Mouse (Mus musculus) adrenal gland, postnatal 36 days (tissue): ENCODE results near the gene Chad. TPM values are rescaled to one million over a fixed set of nuclear protein-coding genes. Genes with fewer than 3 reads are reported as not detected.

Experiments used
- DNase-seq, 2 experiments: peaks; one replicate each; pipeline ENCODE4 v3.0.0; 2021; ENCODE audit warnings: mixed read lengths in 1 of 2
- total RNA-seq, 2 experiments: library from RNA; stranded (reverse); gene quantifications; 2 replicates each; pipeline ENCODE4 v1.2.3; 2021

Chad gene
- total RNA-seq, 2 experiments from 2014 or later = not detected

DNA sequence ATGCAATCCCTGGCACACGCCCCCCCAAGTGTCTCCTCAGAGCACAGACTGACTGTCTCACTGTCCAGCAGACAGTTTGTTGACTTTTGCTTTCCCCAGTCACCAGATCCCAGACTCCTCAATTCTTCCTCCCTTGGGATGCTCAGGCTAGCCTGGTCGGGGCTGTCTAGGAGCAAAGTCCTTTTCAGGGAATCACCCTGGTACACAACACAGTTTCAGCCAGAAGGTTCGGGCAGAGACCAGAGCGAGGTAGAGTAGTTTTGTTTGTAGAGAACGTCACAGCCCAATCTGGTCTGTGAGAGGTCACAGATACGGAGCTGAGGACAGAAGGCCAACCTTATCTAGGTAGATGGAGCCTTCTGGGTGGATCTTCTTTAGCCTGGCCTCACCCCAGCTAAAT is 1.7 kb downstream of the Chad start:
- no peak for DNase-seq

DNA sequence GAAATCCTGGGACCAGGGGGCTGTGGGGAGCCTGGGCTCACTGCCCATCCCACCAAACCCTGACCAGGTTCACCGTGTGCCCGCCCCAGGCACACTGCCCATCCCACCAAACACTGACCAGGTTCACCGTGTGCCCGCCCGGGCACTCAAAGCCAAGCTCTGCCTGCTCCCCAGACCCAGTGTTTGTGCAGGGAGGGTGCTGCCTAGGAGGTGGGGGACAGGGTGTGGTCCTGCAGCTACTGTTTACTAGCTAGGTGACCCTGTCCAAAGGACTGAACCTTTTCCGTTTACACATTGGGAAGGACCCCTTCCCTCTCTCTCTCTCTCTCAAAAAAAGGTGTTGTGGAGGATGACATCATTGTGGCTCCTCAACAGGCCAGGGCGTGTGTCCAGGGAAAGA is 2.5 kb downstream of the Chad start:
- no peak for DNase-seq

DNA sequence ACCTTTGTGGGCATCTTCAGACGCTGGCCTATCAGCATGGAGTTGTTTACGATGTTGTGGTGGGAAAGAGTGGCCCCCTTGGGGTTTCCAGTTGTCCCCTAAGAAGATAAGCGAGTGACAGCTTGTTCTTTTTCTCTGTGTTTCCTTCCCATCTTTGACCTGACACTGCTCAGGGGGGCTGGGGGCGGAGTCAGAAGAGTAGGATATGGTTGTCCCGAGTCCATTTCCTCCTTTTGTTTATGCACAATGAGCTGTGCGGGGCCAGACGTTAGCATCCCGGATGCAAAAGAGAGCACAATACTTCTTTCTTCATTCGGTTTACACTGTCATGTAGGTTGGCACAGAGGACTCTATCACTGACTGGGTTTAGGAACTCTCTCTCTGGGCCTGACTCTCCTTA is 5.8 kb downstream of the Chad start:
- DNase-seq = peak; percentile 45 to 75

DNA sequence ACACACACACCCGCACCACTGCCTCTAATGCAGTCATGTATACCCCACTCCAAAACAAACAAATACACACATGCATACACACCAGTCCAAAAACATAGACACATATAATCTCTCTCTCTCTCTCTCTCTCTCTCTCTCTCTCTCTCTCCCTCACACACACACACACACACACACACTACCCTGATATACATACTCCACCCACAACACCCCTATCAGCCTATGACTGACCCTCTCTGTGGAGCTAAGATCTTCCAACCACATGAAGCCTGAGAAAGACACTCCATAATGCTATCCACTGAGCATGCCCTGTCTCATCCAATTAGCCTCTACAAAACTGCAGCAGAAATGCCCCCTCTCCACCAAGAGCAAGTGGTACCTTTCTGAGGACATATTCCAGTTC is 7.0 kb downstream of the Chad start:
- DNase-seq = no peak

DNA sequence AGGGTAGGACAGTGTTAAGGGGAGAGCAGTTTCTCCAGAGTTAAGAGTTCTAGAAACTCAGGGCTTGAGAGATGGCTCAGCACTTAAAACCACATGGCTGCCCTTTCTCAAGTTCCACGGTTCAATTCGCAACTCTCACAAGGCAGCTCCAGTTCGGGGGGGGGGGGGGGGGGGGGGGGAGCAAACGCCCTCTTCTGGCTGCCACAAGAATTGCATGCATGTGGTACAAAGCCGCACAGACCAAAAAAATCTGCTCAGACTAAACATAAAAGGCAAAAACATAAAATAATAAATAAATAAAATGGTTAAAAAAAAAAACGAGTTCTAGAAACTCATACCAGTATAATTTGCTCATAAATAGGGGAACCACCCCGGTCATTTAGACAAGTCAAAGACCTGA is 9.7 kb downstream of the Chad start:
- DNase-seq = no peak

DNA sequence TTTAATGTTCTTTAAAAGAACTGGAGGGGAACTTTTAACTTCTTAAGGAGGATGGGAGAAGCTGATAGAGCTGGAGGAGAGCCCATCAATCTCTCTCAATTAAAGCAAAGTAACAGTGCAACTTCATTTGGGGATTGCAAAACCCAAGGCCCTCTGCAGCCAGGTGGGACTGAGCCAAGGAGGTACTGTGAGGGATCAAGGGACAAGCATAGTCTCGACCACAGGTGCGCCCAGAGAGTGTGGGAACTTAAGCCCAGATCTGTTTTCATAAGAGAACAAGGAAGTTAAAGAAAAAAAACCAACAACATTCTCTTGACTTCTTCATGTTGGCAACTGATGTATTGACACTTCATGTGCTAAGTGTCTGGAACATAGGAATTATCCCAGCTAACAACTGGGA is 10.2 kb downstream of the Chad start:
- no peak for DNase-seq

DNA sequence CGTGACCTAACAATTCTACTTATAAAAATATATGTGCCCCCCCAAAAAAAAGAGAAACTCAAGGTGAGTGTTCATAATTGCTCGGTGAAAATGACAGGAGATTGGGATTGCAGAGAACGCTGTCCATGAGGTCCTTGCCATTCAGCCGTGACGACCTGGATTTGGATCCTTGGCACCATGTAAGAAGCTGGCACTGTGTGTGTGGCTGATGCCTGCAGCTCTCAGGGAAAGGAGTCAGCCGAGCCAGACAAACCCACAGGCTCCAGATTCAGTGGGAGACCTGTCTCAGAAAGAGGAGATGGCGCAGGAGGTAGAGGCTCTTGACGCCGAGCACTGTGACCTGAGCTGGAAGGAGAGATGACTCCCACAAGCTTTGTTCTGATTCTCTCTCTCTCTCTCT is 11.5 kb downstream of the Chad start:
- no peak for DNase-seq

DNA sequence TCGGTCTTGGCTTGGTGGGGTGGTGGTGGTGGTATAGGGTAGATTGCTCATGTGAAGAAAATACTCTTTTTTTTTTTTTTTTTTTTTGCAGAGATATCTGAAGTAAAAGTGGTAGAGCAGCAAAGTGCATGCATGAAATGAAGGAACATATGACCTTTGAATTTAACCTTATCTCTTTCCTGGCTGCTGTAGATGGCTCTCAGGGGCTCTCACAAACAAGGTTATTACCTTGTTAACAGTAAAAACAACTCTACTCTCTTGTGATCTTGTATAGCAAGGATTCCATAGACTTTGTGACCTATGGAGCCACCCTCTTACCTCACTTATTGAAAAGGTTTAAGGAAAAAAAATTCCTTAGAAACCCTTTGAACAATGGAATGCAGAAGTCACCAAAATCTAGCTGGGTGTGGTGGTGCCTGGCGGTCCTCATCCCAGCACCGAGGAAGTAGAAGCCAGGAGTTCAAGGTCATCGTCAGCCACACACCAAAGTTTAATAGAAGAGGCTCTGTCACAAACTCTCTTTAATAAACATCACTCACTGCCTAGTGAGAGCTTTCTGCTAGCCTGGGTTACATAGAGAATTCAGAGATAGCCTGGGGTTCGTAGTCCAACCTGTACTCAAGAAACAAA is 15.4 kb downstream of the Chad start:
- no peak for DNase-seq

DNA sequence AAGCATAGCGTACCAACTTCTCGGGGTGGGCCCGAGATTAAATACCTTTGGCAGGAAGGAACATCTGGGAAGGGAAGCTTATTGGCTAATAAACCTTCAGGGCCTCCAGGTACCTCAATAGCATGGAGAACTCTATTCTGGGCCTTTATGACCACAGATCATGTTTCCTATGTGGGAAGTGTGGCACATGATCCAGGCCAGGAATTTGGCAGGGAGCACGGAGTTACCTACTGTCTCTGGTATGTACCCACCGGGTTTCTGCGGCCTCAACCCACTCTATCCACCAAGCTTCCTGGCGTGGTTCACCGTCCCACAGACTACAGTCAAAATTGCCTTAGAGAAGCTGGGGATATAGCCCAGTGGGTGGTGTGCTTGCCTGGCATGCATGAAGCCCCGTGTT is 20.2 kb downstream of the Chad start:
- no peak for DNase-seq

DNA sequence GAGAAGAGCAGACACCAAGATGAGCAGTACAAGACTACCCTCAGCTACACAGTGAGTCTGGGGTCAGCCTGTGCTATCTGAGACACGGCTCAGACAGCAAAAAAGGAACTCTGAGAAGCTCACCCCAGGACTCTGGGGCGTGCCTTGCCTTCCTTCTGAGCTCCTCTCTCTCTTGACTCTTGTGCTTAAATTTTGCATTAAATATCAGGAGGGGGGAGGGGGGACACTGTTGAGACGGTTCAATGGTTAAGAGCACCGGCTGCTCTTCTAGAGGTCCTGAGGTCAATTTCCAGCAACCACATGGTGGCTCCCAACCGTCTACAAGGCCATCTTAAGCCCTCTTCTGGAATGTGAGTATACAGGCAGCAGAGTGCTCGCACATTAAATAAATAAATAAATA is 22.7 kb downstream of the Chad start:
- no peak for DNase-seq

DNA sequence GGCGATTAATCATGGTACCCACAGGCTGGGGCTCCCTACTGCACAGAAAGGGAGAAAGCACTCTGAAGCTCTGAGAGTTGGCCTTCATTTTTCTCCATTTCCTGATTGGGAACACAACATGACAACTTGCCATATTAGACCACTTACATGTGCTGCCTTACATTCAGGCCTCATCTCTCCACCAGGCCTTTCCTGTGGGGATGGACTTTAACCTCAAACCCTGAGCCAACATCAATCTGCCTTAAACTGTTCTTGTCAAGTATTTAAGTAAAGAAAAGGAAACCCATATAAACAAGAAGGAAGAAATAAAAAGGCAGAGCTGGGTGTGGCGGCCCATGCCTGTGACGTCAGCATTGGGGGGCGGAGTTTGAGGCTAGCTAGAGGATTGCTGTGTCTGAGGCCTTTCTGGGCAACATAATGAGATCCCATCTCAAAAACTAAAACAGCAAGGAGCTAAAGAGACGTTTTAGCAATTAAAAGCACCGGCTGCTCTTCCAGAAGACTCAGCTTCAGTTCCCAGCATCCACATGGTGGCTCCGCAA is 31.5 kb downstream of the Chad start:
- peak in 1 of 2 experiments; percentile 52 for DNase-seq

DNA sequence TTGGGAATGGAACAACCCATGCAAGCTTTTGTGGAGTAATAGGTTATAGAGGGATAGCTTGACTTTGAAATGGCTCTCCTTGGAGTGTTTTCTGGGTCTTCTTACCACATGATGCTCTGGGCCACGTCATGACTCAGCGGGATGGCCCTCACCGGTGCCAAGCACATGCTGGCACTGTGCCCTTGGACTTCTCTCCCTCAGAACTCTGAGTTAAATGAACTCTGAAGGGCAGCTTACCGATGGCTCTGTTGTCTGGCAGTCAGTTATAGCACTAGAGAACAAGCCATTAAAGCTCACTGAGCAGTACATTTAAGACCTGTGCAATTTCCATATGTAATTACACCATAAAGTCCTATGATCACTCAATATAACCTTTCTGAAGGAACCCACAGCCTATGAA is 32.5 kb downstream of the Chad start:
- peak; percentile 91 to 93 for DNase-seq

DNA sequence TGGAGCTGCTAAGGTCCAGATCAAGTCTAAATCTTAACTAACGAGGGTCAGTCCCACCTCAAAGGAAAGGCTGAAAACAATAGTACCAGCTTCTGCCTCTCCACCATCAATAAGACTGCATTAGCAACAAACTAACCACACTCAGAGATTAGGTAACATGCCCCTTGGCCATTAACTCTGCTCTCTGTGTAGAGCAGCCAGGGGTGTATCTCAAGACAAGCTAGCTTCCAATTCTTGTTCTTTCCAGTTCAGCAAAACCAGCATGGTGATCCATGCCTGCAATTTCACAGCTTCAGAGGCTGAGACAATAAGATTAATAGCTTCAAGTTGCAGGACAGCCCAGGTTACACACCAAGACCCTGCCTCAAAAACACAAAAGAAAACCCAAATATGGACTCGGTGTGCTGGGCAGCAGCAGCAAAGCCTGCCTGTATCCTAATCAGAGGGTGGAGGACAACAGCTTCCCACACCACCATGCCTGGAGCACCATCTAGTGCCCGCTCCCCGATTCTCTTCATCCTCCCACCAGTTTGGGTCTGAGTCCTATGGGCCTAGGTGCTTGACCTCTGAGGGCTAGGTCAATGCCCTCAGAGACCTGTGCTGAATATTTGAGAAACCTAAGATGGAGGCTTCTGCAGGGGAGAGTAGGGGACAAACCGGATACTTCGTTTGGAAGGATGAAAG is 33.7 kb downstream of the Chad start:
- peak in 1 of 2 experiments; percentile 34 for DNase-seq

DNA sequence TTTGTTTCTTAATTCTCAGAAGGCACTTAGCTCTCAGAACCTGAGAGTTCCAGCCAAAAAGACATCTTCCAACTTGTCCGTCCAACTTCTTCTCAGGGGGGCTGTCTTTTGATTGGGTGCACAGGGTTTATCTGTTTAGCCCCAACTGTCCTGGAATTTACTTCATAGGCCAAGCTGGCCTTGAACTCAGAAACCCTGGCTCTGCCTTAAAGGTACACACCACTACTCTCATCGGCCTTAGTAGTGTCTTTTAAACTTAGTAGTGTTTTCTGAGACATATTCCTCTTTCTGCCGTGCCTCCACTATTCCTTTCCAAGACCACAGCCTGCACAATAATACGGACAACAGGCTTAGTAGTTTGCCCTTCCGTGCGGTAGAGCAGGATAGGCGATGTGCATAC is 35.6 kb downstream of the Chad start:
- no peak for DNase-seq

DNA sequence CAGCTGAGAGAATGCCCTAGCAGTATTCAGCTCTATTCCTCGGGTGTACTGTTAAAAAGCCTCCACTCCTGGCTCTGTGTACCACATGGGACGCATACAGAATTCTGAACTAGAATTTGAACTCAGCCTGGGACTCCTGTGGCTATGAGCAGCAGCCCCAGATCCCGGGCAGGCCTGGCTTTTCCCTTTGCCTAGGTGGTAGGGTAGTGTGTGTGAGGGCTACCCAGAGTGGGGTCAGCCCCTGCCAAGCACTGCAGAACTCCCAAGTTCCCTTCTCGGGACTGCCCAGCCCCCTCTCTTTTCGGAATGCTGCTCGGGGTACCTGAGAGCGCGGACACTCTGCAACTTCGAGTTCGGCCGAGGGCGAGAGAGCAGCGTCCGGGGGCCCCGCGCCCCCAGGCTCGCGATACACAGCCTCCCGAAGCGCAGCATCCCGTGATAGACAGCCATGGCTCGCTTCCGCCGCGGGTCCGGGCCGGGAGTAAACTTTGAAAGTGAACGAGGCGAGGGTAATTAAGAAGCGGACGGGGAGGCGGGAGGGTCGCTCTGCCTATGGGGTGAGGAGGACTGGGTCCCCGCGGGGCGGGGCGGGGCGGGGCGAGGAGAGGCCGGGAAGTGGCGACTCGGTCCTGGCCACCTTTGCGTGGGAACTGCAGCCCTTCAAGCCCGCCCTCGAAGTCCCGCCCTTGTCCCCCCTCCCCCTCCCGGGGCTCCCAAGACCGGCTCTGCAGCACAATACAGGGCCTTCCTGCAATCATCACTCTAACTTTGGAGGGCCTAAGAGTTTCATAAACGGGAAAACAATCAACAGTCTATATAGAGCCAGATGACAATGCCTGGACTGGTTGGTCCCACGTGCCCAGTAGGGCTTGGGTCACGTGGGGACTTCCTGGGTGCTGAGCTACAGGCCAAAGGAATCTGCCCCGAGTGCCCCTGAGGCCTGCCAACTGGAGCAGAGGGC is 36.8 kb downstream of the Chad start, which contains the start of gene Acsf2:
Acsf2 (minus strand) TSS at position 551 of the 961 bp plus-strand sequence.
- peak; percentile 88 to 95 for DNase-seq

DNA sequence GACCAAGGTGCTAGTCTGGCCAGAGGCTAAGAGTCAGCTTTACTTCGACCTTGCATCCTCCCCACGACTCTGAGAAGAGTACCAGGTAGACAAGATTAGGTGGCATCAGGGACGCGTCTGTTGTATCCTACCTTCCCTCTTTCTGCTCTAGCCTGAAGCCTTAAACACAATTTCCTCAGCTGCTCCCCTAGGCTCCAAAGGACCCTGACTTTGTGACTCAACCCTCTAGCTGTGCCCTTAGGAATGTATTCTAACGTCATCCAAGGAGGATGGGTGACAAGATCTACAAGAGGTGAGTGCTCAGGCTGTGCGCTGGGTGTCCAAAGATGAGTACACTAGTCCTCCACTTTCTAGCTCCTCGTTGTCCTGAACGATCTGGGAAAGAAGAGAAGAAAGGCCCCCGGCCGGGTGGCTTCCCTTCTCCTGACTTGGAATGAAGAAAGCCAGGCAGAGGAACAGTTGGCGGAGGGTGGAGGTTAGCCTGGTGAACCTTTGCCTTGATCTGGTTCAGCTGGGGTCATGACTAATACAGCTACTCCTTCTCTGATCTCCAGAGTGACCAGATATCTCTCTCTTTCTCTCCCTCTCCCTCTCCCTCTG is 37.6 kb downstream of the Chad start:
- DNase-seq = peak in 1 of 2 experiments; percentile 36

DNA sequence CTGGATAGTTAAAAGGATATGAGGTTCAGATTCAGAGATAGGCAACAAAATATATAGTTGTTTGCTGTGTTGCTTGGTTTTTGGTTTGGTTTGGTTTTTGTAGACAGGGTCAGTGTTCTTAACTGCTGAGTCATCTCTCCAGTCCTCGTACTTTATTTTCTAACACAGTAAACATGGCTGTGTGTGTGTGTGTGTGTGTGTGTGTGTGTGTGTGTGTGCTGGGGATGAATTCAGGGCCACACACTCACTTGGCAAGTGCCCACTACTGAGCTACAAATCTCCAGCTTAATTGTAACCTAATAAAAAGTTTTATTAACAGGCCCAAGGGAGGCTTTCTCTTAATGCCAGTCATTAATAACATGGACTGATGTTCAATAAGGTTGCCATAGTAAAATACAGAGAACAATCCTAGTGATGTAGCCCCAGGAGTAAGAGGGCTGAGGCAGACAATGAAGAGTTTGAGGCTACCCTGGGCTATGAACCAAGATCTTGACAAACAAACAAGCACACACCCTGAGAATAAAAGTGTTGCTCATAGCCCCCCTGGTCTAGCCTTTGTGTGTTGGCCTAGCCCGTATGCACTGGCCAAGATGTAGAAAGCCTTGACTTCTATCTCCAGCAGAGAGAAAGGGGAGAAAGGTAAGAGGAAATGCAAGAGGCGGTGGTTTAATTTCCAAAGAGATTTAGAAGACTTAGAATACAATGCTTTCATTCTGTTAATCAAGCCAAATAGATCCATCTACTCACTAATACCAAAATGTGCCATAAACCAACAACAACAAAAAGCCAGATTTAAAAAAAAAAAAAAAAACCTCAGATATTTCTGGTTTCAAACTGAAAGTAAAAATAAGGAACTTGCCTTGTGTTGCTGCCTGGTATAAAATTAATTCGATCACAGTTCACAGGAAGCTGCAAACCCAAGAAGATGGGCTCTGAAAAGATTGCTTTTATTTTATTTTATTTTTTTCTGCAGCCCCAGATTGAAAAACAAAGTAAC is 46.2 kb downstream of the Chad start:
- peak; percentile 56 to 64 for DNase-seq

DNA sequence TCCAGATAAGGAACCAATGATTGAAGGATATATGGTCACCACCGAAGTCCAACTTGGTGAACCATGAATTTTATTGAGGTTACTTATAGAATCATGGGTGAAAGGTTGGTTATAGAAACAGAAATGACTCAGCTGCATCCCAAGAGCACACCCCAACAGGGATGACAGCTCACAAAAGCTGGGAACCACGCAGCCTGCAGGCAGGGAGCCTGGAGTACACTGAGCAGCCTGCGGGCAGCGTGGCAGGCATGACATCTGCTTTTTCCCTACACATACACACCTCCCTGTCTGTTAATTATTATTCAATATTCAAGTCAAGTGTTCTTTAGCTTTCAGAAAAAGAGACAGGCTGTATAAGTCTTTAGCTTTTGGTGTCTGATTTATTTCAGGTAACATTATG is 49.8 kb downstream of the Chad start:
- no peak for DNase-seq

DNA sequence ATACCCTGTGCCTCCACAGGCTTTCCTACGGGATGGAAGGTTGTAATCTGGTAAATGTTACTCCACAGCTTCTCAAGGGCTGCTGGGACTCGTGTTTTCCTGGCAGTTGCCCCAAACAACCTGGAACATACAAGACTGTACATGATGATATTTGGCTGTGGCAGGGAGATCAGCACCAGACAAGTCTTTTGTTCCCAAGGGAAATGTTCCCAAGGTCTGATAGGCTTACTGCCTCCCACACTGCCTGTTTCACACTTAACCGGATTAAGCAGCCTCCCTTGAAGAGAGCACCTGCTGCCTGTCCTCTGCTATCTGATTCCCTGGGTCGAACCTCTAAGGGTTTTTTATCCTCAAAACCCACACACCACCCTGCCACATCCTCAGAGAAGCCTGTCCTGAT is 50.6 kb downstream of the Chad start:
- no peak for DNase-seq

DNA sequence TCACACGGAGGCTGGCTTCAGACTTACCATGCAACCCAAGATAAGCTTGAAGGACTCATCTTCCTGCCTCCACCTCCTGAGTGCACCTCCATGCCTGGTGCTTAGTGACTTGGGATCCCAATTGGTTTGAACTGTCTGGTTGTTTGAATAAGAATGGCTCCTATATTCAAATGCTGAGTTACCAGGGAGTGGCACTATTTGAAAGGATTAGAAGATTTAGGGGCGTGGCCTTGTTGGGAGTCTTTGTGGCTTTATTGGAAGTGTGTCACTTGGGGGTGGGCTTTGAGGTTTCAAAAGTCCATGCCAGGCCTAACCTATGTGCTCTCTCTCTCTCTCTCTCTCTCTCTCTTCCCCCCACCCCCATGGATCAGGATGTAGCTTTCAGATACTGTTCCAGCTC is 52.8 kb downstream of the Chad start:
- DNase-seq = no peak
